Mouse (Mus musculus): ENCODE results near the gene Cnep1r1. TPM values are rescaled to one million over a fixed set of nuclear protein-coding genes. Genes with fewer than 3 reads are reported as not detected.
A peak's percentile ranks its signal among the peaks of the same experiment; 100 is the strongest.

Gene Cnep1r1
- polyA plus RNA-seq, 1 experiment from 2014 or later, result 61.3 TPM

DNA sequence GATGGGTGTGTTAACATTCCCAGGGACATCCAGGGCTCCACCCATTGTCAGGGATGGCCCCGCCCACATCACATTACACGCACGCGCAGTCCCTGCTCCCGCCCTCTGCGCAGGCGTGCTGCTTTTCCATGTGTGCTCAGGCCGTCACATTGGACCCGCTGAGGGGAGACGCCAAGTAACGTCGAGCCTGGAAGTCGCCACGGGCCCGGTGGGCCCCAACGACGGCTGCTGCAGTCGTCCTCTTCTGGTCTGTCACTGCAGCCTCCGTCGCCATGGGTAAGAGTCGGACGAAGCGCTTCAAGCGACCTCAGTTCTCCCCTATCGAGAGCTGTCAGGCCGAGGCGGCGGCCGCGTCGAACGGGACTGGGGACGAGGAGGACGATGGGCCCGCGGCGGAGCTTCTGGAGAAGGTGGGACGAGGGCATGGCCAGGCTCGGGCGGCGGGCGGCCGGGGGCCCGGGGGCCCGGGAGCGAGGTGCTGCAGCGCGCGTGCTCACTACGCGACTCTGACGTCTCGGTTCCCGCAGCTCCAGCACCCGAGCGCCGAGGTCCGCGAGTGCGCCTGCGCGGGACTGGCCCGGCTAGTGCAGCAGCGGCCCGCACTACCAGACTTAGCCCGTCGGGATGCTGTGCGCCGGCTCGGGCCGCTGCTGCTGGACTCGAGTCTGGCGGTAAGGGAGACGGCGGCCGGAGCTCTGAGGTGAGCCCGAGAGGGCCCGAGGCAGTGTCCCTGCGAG lies 19.3 kb downstream of the Cnep1r1 start, which contains the start of gene Heatr3:
Gene Heatr3 (plus strand): TSS at position 108 of the 737 bp plus-strand sequence.
- H3K27me3 ChIP-seq, result no peaks in the 10 kb centered on the region
- peaks cover 52% of the 10 kb centered on the region for H3K36me3 ChIP-seq
- H3K4me3 ChIP-seq, result peak within 1 kb of the TSS; percentile 96
- peak; percentile 96 for ATAC-seq (ENCODE audit: insufficient number of reproducible peaks, low FRiP score, low TSS enrichment, low read depth)
- H3K9me3 ChIP-seq, result no peaks in the 10 kb centered on the region
- peak within 1 kb of the TSS; percentile 57 for H3K4me2 ChIP-seq
- peak within 1 kb of the TSS; percentile 96 for H3K27ac ChIP-seq
- peak within 1 kb of the TSS; percentile 90 for H3K9ac ChIP-seq
- peaks cover 10% of the 10 kb centered on the region for H3K4me1 ChIP-seq
- under 1% methylated on average over 77 of the region's 79 CpGs for WGBS

DNA sequence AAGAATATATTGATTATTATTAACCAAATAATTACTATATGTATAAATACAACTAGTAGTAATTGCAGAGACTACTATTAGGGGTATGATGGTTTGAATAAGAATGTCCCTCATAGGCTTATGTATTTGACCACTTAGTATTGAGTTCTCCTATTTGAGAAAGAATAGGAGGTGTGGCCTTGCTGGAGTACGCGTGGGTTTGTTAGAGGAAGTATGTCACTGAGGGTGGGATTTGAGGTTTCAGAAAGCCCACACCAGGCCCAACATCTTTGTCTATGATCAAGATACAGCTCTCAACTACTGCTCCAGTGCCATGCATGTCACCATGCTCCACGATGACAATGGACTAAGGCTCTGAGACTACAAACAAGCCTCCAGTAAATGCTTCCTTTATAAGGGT lies 20.7 kb downstream of the Cnep1r1 start:
- Histone ChIP-seq H3K4me1 (peaks cover 10% of the 10 kb centered on the region), H3K9me3 (no peaks in the 10 kb centered on the region), H3K9ac (no peak overlapping the region), H3K4me2 (no peak overlapping the region), H3K36me3 (peaks cover 50% of the 10 kb centered on the region), H3K4me3 (no peak overlapping the region), H3K27me3 (no peaks in the 10 kb centered on the region), H3K27ac (no peak overlapping the region)
- WGBS, result 94% methylated on average over 3 of the region's 3 CpGs
- no peak for ATAC-seq (ENCODE audit: insufficient number of reproducible peaks, low FRiP score, low TSS enrichment, low read depth)

DNA sequence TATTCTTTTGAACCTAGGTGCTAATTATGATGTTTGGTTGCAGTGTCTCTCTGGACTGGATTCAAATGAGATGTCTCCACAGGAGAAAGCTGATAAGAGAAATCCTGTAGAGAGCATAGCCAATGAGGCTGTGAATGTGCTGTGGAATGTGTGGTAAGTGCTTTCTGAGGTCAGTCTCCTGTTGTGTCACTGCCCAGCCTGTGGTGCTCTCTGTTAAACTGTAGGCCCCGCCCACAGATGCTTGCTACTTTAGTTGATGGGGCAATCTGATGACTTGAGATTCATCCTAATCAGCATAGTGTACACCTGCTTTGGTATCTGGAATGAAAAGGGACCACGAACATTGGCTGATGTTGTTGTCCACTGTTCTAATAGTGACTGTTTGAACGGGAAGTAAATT lies 23.1 kb downstream of the Cnep1r1 start:
- Histone ChIP-seq H3K27me3 (no peaks in the 10 kb centered on the region), H3K36me3 (peaks cover 47% of the 10 kb centered on the region), H3K4me1 (peaks cover 10% of the 10 kb centered on the region), H3K4me2 (no peak overlapping the region), H3K4me3 (no peak overlapping the region), H3K27ac (no peak overlapping the region), H3K9ac (no peak overlapping the region), H3K9me3 (no peaks in the 10 kb centered on the region)
- WGBS, result 90% methylated on average over 3 of the region's 3 CpGs
- no peak for ATAC-seq (ENCODE audit: insufficient number of reproducible peaks, low FRiP score, low TSS enrichment, low read depth)

DNA sequence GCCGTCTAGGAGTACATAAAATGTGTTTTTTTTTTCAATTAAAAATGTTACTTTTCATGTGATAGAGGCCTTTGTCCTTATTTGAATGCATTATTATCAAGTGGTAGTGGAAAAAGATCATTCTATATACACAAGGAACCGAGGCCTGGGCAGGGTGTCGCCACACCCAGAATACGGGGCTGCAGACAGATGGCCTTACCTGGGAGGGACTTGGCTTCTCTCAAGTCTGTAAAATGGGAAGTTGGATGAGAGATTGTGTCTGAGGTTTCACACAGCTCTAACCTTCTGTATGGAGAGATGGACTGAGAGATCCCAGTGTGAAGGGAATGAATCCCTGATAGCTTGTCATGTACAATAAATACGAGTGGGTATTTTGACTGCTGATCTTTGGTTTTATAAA lies 25.5 kb downstream of the Cnep1r1 start:
- Histone ChIP-seq H3K4me2 (no peak overlapping the region), H3K9me3 (no peaks in the 10 kb centered on the region), H3K36me3 (peaks cover 67% of the 10 kb centered on the region), H3K4me1 (peaks cover 4% of the 10 kb centered on the region; the same call in 1 of the 2 replicates), H3K27ac (no peak overlapping the region), H3K27me3 (no peaks in the 10 kb centered on the region), H3K9ac (no peak overlapping the region), H3K4me3 (no peak overlapping the region)
- WGBS, result 87% methylated on average over 5 of the region's 5 CpGs
- no peak for ATAC-seq (ENCODE audit: insufficient number of reproducible peaks, low FRiP score, low TSS enrichment, low read depth)

DNA sequence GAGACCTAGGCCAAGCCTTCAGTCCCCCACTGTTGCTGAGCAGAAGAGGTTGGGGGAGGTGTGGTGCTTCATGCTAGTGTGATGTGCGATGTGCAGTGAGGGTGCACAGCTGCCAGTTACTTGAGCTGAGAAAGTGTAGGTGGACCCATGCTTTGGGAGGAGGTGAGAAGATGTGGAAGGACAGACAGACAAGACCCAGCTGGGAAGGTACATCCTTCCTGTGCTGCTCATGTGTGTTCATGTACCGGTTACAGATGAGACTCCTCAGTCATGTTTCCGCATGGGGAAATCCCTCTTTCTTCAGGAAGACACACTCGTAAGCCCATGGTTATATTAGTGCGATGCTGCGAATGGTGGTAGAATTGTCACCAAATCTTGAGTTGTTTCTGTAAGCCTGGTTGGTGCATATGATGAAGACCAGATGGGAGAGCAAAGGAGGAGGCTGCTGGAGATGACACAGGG lies 32.4 kb downstream of the Cnep1r1 start:
- Histone ChIP-seq H3K27ac (no peak overlapping the region), H3K36me3 (peaks cover 54% of the 10 kb centered on the region), H3K9ac (no peak overlapping the region), H3K4me3 (no peak overlapping the region), H3K4me1 (no peaks in the 10 kb centered on the region), H3K4me2 (no peak overlapping the region), H3K9me3 (no peaks in the 10 kb centered on the region), H3K27me3 (no peaks in the 10 kb centered on the region)
- no peak for ATAC-seq (ENCODE audit: insufficient number of reproducible peaks, low FRiP score, low TSS enrichment, low read depth)
- WGBS, result 94% methylated on average over 6 of the region's 6 CpGs

DNA sequence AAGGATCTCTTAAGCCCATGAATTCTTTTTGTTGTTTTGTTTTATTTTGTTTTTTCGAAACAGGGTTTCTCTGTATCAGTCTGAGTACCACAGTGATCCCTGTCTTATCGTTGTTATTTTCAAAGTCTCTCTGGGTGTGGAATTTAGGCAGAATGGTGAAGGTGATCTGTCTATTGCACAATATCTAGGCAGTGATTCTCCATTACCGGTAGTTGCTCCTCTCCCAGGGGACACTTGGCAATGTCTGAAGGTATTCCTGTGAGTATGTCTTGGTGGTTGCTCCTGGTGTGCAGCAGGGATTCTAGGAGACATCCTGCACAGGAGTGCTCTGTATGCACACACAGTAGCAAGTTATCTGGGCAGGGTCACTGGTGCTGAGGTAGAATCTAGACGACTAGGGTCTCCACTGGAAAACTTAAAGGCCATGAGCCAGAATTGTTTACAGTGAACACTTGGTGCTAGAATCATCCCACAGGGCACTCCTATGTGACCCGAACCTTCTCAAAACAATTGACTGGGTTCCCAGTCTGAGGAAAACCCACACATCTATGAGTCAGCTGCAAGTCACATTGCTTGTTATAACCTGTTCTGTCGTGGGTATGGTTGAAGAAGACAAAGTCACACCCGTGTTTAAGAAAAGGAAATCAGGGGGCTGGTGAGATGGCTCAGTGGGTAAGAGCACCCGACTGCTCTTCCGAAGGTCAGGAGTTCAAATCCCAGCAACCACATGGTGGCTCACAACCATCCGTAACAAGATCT lies 41.8 kb downstream of the Cnep1r1 start:
- WGBS, result 85% methylated on average over 10 of the region's 10 CpGs
- Histone ChIP-seq H3K9ac (no peak overlapping the region), H3K4me2 (no peak overlapping the region), H3K9me3 (no peaks in the 10 kb centered on the region), H3K27me3 (no peaks in the 10 kb centered on the region), H3K4me3 (no peak overlapping the region), H3K27ac (no peak overlapping the region), H3K4me1 (no peaks in the 10 kb centered on the region), H3K36me3 (peaks cover 82% of the 10 kb centered on the region)
- no peak for ATAC-seq (ENCODE audit: insufficient number of reproducible peaks, low FRiP score, low TSS enrichment, low read depth)

DNA sequence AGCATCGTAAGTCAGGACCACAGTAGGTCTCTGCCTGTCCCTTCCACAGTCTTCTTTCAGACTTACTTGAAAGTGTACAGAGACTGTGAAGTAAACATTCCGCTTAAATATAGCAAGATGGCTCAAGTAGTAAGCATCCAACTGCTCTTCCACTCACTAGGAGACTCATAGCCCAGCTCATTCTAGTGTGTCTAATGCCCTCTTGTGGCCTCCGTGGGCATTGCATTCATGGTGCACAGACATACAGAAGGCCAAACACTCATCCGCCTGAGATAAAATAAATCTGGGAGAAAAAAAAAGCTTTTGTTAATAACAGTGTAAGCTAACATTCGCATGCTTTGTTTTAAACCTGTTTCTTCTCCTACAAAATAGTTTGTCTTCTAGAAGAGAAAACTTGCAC lies 42.9 kb downstream of the Cnep1r1 start:
- H3K9ac ChIP-seq, result no peak overlapping the region
- no peak overlapping the region for H3K4me3 ChIP-seq
- no peak; the same call in 1 of the 2 replicates for ATAC-seq (ENCODE audit: insufficient number of reproducible peaks, low FRiP score, low TSS enrichment, low read depth)
- WGBS, result 75% methylated on average over 5 of the region's 5 CpGs
- H3K36me3 ChIP-seq, result peaks cover 86% of the 10 kb centered on the region
- no peak overlapping the region for H3K4me2 ChIP-seq
- no peaks in the 10 kb centered on the region for H3K9me3 ChIP-seq
- no peaks in the 10 kb centered on the region for H3K27me3 ChIP-seq
- H3K27ac ChIP-seq, result no peak overlapping the region
- H3K4me1 ChIP-seq, result no peaks in the 10 kb centered on the region

DNA sequence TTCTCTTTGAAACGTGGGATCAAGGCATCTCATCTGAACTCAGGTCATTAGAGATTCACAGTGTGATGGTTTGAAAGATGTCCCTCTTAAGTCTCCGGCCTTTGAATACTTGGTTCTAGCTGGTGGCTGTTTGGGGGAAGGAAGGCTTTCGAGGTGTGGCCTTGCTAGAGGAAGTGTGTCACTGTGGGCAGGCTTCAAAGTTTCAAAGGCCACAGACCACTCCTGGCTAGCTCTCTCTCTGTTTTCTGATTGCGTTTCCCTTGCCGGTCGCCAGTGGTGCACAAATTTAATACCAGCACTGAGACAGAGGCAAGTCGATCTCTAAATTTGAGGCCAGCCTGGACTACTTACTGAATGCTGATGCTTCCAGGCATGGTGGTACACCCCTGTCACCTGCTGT lies 56.7 kb downstream of the Cnep1r1 start:
- Histone ChIP-seq H3K36me3 (peaks cover 21% of the 10 kb centered on the region), H3K27ac (no peak overlapping the region), H3K9me3 (no peaks in the 10 kb centered on the region), H3K9ac (no peak overlapping the region), H3K27me3 (no peaks in the 10 kb centered on the region), H3K4me3 (no peak overlapping the region), H3K4me2 (no peak overlapping the region), H3K4me1 (no peaks in the 10 kb centered on the region)
- 83% methylated on average over 7 of the region's 7 CpGs for WGBS
- ATAC-seq (ENCODE audit: insufficient number of reproducible peaks, low FRiP score, low TSS enrichment, low read depth), result no peak

DNA sequence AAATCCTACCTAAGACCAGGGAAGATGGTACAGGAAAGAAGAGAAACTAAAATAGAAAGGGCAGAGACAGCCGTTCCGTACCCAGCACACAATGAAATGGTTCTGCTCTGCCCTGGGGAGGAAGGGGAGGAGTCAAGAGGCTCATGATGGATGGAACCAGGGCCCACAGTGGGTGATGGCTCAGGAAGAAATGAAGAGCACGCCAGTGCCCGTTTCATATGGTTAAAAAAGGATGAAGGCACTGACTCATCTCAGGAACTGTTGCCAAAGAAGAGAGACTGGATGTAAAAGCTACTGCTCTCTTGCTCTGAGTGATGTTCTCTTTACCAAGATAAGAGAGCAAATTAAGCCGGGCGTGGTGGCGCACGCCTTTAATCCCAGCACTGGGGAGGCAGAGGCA lies 58.7 kb downstream of the Cnep1r1 start:
- H3K4me2 ChIP-seq, result no peak overlapping the region
- no peak for ATAC-seq (ENCODE audit: insufficient number of reproducible peaks, low FRiP score, low TSS enrichment, low read depth)
- no peak overlapping the region for H3K4me3 ChIP-seq
- H3K27ac ChIP-seq, result no peak overlapping the region
- no peaks in the 10 kb centered on the region for H3K4me1 ChIP-seq
- H3K9me3 ChIP-seq, result no peaks in the 10 kb centered on the region
- no peak overlapping the region for H3K9ac ChIP-seq
- 90% methylated on average over 8 of the region's 8 CpGs for WGBS
- H3K36me3 ChIP-seq, result peaks cover 9% of the 10 kb centered on the region
- no peaks in the 10 kb centered on the region for H3K27me3 ChIP-seq

DNA sequence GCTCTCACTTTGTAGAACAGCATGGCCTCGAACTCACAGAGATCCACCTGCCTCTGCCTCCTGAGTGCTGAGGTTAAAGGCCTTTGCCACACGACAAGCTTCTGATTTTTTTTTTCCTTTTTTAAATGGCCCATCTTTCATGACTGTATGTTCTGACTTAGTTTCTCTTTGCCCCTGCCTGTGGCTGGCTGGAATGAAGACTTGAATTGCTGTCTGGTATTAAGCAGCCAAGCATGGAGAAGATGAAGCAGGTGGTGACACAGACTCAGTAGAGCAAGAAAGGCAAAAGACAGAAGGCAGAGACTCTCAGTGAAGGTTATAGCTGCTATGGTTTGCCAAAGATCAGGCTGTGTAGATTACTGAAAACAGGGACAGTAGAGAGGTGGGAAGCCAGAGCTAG lies 64.6 kb downstream of the Cnep1r1 start:
- no peak overlapping the region for H3K4me3 ChIP-seq
- 79% methylated on average over 2 of the region's 2 CpGs for WGBS
- H3K9me3 ChIP-seq, result no peaks in the 10 kb centered on the region
- H3K4me1 ChIP-seq, result no peaks in the 10 kb centered on the region
- H3K36me3 ChIP-seq, result no peaks in the 10 kb centered on the region
- H3K4me2 ChIP-seq, result no peak overlapping the region
- H3K27me3 ChIP-seq, result no peaks in the 10 kb centered on the region
- ATAC-seq (ENCODE audit: insufficient number of reproducible peaks, low FRiP score, low TSS enrichment, low read depth), result no peak
- no peak overlapping the region for H3K9ac ChIP-seq
- no peak overlapping the region for H3K27ac ChIP-seq
